Mouse (Mus musculus) left cerebral cortex, postnatal 25 days (tissue): ENCODE data around the gene Pde6g. TPM values are rescaled to one million over a fixed set of nuclear protein-coding genes. Genes with fewer than 3 reads are reported as not detected.
A peak's percentile ranks its signal among the peaks of the same experiment; 100 is the strongest.

Source experiments
- DNase-seq, 2 experiments: peaks; one replicate each; pipeline ENCODE4 v3.0.0; 2022; ENCODE audit warnings: low spot score in 2 of 2, mixed read lengths in 1 of 2
- intact Hi-C: fragments of 180-260 bp; cut with DNase I; formaldehyde crosslinking; loops from one replicate; pipeline ENCODE4 v1.15.1; 2025
- total RNA-seq, 2 experiments: library from RNA; stranded (reverse); gene quantifications; 2 replicates each; pipeline ENCODE4 v1.2.3; 2021

The Pde6g gene
- total RNA-seq, result under 1 TPM in 1 of 2 experiments, not detected in 1; 0.18 TPM

DNA sequence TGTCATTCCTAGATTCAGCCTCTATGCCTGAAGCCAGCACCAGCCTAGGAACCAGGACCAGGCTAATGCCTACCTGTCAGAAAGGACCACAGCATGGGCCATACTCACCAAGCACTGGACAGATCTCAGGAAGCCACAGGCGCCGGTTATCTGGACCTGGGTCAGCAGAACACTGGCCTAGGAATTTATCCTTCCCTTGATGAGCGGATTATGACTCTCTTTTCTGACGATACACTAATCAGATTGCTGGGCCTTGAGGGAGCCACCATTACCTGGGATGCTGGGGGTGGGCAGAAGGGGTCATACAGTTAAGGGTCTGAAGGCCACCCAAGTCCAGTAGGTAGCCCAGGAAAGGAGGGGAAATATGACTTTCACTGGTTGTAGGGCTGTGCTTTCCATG lies at the start of gene Pde6g:
Gene Pde6g, minus strand, starts transcription at position 195 of the 400 bp plus-strand sequence.
- intact Hi-C loops, result no loop called here
- DNase-seq, result no peak

DNA sequence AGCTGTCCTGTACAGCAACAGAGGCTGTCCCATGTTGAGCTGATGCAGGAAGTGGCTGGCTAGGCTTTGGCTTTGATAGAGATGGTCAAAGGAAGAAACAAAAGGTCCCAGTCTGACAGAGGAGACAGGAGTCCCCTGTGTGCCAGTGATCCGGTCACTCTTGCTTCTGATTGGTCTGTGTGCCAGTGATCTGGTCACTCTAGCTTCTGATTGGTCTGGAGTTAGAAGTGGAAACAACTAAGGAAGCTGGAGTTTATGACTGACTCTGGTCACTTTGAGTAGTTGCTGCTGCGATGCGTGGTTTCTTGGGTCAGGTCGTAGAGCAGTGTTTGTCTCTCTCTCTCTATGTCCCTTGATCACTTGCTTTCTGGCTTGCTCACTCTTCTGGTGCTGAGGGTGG lies 48.4 kb upstream of the Pde6g start:
- intact Hi-C loops, result no loop called here
- no peak for DNase-seq

DNA sequence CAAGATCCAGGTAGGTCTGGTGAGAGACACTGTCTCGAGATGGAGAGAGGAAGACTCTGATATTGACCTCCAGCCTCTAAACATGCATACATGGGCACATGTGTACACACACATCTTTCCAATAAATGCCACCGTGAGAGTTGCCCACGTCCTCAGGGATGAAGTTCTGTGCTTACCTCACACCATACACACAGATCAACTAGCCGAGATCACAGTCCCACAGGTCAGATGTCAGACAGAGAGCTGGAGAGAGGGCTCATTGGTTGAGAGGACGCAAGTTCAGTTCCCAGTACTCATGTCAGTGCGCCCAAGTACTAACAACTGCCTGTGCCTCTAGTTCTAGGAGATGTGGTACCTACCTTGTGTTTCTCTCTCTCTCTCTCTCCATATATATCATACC lies 47.7 kb upstream of the Pde6g start:
- DNase-seq, result no peak
- intact Hi-C loops, result no loop called here

DNA sequence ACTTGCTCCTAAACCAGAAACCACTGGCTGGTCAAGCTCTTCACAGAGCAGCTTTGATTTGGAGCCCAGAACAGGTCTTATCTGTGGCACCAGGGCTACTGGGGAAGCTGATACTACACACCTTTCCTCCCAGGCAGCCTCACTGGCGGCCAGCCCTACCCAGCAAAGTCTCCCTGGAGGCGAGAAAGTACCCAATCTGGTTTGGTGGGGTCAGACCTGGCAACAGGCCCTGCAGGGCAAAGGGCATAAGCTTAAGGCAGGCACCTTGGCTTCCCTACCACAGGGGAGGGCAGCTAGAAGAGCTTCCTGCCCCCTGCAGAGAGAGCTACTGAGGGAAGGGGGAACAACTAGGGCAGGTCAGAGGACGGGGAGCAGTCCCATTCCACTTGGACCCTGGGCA lies 47.1 kb upstream of the Pde6g start:
- DNase-seq, result no peak
- intact Hi-C loops, result no loop called here

DNA sequence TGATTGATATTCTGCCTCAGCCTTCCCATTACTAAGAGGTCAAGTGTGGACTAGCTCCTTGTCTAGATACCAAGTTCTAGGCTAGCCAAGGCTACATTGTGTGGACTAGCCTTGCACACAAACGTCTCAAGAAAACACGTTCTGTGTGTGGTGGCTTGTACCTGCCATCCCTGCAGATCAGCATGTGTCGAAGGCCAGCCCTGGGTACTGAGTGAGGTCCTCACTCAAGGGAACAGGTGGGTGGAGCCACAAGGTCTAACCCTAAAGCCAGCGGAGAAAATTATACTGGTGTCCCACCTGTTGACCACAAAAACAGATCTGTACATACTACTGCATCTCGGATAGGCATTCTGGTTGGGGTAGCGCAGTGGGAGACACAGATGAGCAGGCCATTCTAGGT lies 46.6 kb upstream of the Pde6g start:
- intact Hi-C loops, result no loop called here
- DNase-seq, result no peak

DNA sequence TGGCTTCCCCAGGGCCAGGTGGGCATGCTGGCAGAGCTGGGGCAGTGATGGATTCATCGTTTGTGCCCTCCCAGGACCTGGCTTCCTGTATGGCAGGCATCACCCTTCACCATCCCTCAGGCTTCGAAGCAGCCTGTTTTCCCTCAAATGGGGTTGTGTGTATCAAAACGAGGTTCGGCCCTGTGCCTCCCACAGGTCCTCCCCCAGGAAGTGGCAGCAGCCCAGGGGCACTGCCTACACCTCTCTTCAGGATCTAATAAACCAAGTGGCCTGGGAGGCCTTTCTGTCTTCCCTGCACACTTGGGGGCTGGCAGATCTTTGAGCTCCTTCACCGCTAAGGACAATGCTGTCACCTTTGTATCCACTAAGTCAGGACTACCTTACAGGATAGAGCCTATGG lies 45.6 kb upstream of the Pde6g start:
- intact Hi-C loops, result no loop called here
- DNase-seq, result no peak

DNA sequence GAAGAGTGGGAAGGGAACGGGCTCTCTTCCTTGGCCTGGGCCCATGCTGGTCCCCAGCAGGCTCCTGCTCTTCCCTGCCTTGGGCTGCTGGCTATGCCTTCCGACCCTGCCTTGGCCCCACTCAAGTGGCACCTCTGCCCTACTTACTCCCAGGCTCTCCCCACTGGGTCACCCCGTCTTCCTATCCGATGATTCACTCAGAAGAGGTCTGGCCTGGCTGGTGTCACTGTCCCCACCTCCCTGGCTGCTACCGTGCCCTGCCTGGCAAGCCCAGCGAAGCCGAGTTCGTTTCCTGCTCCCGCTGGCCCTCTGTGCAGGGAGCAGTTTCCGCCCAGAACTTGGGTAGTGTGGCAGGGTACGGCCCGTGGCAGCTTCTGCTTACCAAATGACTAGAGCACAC lies 44.9 kb upstream of the Pde6g start:
- intact Hi-C loops, result no loop called here

DNA sequence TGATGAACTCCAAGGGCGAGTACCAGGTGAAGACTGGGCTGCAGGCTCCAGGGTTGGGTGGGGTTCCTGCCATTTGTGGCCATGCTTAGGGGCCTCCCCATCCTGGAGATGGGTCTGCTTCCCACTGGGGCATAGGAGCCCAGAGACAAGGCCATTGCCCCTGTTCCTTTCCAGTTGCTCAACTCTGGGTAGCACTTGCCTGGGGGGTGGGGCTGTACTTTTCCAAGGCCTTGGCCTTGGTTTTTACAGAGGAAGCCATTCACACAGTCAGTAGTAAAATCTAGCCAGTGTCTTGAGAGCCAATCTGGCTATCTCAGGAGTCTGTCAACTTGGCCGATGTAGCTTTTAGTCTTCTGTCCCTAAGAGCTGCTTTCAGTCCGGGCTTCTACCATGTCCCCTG lies 44.1 kb upstream of the Pde6g start:
- intact Hi-C loops, result no loop called here
- no peak for DNase-seq

More for the DNA sequence above, 44.9 kb upstream of the Pde6g start:
- DNase-seq, result no peak

DNA sequence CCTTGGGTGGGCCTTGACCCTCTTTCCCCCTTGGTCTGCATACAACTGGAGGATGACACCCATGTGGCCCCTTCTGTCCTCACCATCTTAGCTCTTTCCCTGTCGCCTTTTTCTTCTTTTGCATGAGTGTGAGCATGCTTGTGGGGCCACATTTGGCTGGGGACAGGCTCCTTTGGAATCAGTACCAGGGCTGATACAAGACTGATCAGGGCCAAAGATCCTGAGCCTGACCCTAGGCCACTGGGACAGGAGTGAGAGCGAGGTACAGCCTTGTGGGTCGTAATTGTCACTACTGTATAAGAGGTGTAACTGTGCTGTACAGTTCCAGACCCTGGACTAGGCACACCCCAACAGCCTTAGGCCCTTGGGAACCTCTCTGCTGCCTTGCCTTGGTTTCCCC lies 40.6 kb upstream of the Pde6g start:
- intact Hi-C loops, result no loop called here
- no peak for DNase-seq

DNA sequence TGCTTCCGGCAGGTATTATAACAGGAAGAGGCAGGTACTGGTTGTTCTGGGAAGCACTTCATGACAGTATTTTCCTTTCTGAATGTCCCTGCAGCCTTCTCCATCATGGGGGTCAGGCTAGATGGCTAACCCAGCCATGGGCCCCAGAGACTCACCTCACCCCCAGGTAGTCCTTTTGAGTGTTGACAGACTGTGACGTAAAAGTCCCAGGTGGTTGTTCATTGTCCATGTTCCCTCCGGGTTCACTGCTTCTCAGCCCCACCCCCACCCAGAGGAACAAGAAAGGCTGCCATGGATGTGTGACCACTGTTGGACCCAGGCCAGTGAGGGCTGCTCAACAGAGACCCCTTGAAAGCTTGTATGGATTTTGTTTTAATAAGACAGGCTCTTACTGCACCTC lies 40.1 kb upstream of the Pde6g start:
- intact Hi-C loops, result no loop called here
- no peak for DNase-seq

DNA sequence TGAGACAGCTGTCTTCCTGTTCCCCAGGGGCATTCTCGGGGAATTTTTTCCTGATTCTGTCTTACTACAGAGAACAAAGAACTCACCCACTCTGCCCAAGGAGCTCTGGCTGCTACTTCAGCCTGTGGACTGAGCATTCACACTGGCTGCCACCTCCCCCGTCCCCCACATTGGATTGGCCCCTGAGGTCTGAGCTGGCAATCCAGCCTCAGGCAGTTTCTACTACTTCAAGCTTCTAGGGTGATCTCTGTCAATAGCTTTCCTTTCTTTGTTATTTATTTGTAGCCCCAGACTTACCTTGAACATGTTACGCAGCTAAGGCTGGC lies 39.5 kb upstream of the Pde6g start:
- intact Hi-C loops, result no loop called here
- DNase-seq, result peak in 1 of 2 experiments; percentile 17

DNA sequence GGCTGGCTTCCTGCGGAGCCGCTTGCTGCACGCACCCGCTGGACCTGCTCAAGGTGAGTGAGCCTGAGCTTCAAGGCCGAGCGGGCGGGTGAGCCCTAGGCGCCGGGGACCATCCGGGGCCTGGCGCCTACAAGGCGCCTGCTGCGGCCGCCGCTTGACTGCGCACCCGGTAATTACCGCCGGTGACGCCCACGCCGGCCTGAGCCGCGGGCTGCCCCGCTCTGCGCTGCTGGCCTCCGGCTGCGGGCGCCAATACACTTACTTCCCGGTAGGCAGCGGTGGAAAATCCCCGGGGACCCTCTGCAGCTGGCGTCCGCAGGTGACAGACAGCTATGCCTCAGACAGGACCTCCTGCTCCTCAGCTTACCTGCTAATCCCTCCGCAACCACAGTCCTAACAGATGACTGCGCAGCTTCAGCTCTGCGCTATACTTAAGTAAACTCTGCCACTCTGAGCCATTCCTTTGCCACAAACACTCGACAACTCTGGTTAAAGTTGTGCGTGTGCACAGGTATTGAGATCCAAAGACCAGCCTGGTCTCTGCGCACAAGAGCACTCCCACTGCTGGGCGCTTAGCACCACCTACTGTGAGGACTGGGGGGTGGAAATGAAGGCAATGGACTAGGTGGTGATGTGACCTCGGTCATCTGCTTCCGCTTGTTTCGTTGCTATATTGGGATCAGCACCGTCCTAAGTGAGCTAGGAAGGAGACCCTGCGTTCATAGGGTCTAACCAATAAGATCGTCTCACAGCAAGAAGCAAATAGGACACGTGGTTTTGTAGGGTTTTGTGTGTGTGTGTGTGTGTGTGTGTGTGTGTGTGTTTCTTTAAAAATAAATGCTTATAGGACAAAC lies 39.0 kb upstream of the Pde6g start:
- DNase-seq, result peak; percentile 28 to 40
- intact Hi-C loops, result no loop called here

DNA sequence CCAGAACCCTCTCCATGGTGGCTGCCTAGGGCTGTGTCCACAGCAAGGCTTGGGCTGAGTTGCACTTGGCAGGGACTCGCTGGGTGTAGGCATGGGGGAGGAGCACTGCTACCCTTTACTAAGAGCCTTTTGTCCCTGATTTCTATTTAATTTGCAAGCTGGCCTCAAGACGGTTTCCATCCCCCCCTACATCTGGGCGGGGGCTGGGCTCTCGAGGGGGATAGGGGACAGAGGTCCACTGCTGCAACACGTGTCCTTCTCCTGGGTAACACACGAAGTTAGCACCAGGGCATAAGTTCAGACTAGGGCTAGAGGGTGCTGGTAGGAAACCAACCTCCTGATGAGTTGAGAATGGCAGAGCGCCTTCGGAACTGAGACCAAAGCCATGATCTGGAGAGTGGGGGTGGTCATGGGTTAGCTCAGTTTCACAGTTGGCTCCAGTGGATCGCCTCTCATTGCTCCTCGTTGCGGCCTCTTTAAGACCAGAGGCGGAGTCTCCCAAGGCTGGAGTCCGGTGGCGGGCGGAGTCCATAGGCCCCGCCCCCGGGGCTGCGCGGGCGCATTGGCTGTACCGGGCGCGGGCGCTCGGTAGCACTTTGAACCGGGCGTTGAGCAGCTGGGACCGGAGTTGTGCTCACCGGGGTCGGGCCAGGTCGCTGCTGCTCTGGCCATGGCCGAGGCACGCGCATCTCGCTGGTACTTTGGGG lies 38.2 kb upstream of the Pde6g start, which contains the start of gene Slc25a10:
Gene Slc25a10, plus strand, starts transcription at position 524 of the 707 bp plus-strand sequence.
- peak; percentile 90 to 91 for DNase-seq
- intact Hi-C loops, result no loop called here

DNA sequence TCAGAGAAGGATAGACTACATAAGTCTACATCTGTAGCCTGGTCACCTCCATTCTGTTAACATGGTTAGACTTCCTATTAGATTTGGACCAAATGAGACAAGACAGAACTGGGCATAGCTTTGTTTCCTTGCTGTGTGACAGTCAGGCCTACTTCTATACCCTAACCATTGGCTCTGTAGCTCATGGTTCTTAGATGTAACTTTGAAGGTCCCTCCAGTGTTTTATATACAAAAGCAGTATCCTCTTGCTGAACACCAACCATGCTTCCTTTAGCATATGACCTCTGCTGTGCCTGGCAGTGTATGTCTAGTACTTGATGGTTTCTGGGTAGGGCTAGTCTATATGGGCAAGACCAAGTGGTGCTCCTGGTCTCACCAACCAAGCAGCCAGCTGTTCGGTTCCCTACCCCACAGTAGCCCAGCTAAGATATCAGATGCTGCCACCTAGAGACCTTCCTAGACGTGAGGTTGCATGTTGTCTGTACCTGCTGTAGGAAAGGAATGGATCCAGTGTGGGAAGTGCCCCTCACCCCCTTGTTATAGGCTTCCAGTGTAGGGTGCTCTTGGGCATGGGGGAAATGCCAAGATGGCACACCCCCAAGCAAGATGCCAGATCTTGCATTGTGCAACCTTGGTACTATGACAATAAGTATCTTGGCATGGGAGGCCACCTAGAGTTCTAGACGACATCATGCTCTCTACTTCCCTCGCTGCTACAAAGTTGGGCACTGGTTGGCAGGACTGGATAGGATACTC lies 37.2 kb upstream of the Pde6g start:
- intact Hi-C loops, result no loop called here
- no peak for DNase-seq

DNA sequence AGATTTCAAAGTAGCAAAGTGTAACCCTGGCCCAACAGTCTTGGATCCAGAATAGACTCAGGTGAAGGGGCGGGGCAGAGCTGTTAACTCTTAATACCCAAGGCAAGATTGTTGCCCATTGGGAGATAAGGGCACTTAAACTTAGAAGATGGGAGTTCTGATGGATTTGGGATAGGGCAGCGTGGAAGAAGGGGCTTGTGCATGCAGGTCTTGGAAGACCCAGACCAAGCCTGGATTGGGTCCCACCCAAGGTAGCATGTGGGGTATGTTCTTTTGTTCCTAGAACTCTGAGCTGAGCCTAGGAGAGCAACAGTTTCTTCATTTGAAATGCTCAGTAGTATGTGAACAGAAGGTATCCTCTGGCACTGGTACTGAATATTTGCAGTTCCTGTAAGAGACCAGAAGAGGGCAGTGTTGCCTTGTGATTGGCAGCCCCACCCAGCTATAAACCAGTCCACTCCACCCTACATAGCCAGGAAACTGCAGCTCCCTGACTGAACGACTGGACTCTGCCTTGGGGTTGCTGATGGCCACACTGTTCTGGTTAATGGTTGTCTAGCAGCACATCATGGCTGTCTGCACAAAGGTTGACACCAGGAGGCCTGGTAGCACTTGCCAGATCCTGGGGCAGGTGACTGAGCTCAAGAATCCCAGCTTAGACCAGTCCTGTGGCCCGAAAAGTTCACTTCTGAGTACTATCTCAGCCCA lies 35.9 kb upstream of the Pde6g start:
- peak; percentile 63 to 79 for DNase-seq
- intact Hi-C loops, result loop anchor here (2.0 kb wide), 1 partner anchor 124 kb away; no protein-coding TSS in a partner anchor

DNA sequence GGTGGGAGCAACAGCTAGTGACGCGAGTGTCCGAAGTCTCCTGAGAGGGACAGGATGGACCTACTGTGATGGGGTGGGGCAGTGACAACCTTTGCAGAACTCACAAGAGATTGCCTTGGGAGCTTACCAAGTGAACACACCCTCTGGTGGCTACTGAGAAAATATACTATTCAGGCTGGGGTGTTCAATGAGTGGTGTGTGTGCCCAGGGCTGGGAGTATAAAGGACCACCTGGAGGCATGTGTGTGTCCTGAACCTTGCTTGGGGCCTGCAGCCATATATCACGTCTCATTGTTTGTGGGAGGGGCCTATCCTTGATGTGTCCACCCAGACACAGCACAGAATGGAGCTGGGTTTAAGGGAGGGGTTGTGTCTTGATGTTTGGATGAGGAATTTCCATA lies 35.2 kb upstream of the Pde6g start:
- no peak for DNase-seq
- intact Hi-C loops, result loop anchor here (2.0 kb wide), 1 partner anchor 124 kb away; no protein-coding TSS in a partner anchor

DNA sequence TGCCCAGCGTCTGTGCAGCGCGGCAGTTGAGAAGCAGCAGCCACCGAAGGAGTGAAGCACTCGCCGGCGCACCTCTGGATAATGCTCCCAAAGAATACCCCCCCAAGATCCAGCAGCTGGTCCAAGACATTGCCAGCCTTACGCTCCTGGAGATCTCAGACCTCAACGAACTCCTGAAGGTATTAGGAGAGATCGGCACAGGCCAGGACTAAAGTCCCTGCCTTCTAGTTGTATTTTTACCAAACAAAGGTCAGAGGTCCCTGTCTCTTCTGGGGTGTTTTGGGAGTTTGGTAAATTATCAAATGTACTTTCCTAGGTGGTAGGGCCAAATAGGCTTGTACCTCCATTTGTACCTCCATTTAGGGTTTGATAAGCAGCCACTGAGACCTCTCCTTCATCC lies 32.0 kb upstream of the Pde6g start:
- intact Hi-C loops, result no loop called here
- DNase-seq, result no peak

DNA sequence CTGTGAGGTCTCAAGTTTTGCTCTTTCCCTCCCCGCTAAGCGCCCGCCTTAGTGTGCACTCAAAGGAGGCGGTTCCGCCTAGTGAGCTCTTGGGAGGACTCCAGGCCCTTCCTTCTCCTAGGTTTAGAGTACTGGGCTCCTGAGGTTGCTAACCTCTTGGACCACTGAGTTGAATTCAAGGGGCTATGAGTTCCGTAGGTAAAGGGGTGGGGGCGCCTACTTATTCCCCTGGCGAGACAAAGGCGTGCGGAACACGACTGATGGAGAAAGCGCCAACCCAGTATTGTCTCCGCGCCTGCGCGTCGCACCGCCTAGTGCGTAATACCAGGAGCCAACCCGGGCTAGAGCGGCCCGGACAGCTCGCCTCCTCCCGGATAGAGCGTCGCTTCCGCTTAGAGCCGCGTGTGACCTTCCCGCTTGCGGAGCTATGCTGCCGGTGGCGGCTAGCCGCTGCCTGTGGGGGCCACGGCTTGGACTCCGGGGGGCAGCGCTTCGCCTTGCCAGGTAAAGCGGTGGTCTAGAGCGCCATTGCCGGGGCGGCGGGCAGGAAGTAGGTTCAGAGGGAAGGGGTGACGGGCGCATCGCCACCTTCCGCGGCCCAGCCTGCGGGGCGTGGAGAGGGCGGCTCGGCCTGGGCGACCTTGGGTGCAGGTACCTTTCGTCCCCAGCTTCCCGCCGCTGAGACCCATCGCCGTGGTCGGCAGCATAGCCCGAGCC lies 31.1 kb upstream of the Pde6g start, which contains the start of gene Mrpl12:
Gene Mrpl12, plus strand, starts transcription at position 349 of the 717 bp plus-strand sequence.
- DNase-seq, result peak; percentile 93 to 94
- intact Hi-C loops, result loop anchor here (1.0 kb wide), 1 partner anchor 17 kb away; the partner anchor contains the start of gene Arl16

DNA sequence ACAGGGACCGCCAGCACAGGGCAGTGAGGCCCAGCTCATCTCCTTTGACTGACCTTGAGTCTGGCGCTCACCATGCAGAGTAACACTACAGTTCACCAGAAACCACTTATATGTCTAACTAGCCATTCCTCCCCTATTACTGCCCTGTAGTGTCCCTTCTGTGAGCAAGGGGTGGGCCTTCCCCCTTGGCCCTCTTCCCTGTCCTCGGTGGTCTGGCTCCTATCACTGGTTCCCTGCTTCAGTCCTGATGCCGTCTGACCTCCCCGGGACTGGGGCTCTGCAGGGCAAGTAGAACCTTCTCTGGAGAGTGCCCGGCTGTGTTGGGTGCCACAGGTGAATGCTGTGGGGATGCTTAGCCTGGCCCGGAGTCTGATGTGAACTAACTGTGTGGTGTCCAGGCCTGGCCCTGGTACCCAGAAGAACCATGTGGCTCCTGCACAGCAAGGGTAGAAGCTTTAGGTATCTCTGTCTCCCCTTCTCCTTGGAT lies 30.2 kb upstream of the Pde6g start:
- no peak for DNase-seq
- intact Hi-C loops, result no loop called here
